Mouse (Mus musculus): ENCODE measurements around the gene Gpx5. TPM values are rescaled to one million over a fixed set of nuclear protein-coding genes. Genes with fewer than 3 reads are reported as not detected.

Gpx5 gene
- not detected in 2 replicates for polyA plus RNA-seq (2015; fragmentation: Nextera tagmentation; extraction: Ambion mirVana)

GRCm38 (mm10) chr13:21292631-21293030 lies at the start of gene Gpx5:
Gene Gpx5 (minus strand): TSS chr13:21292731.
- Histone ChIP-seq H3K27ac (replicated peaks) (no peak within 1 kb of the TSS), H3K9me3 (replicated peaks) (no peaks in the 10 kb centered on the region), H3K4me3 (replicated peaks) (no peak within 1 kb of the TSS), H3K4me2 (no peak within 1 kb of the TSS), H3K36me3 (replicated peaks) (no peaks in the 10 kb centered on the region), H3K9ac (no peak within 1 kb of the TSS), H3K27me3 (peaks cover 3% of the 10 kb centered on the region; the same call in 1 of the 2 replicates), H3K4me1 (replicated peaks) (no peaks in the 10 kb centered on the region)
- 64% methylated on average over 6 of the region's 6 CpGs for WGBS (ENCODE audit: insufficient replicate concordance)
- no peak for ATAC-seq (ENCODE audit: insufficient read depth)

GRCm38 (mm10) chr13:21327424-21327823 lies 34.9 kb upstream of the Gpx5 start:
- Histone ChIP-seq H3K9me3 (replicated peaks) (no peaks in the 10 kb centered on the region), H3K4me3 (replicated peaks) (peak overlapping the region; percentile 49), H3K27me3 (peaks cover 34% of the 10 kb centered on the region), H3K4me2 (peak overlapping the region; percentile 60), H3K27ac (replicated peaks) (no peak overlapping the region), H3K4me1 (replicated peaks) (peaks cover 13% of the 10 kb centered on the region), H3K36me3 (replicated peaks) (no peaks in the 10 kb centered on the region), H3K9ac (no peak overlapping the region)
- ATAC-seq (ENCODE audit: insufficient read depth) = no peak
- 2% methylated on average over 9 of the region's 9 CpGs for WGBS (ENCODE audit: insufficient replicate concordance)

GRCm38 (mm10) chr13:21326657-21327211 lies 34.2 kb upstream of the Gpx5 start:
- peak overlapping the region; percentile 60 for H3K4me2 ChIP-seq
- peaks cover 40% of the 10 kb centered on the region for H3K27me3 ChIP-seq
- peak overlapping the region; percentile 21; the same call in 1 of the 2 replicates for H3K9ac ChIP-seq
- peaks cover 16% of the 10 kb centered on the region for H3K4me1 ChIP-seq (replicated peaks)
- peak; percentile 63 for ATAC-seq (ENCODE audit: insufficient read depth)
- H3K27ac ChIP-seq (replicated peaks) = no peak overlapping the region
- H3K4me3 ChIP-seq (replicated peaks) = peak overlapping the region; percentile 49
- under 1% methylated on average over 24 of the region's 24 CpGs for WGBS (ENCODE audit: insufficient replicate concordance)
- H3K36me3 ChIP-seq (replicated peaks) = no peaks in the 10 kb centered on the region
- H3K9me3 ChIP-seq (replicated peaks) = no peaks in the 10 kb centered on the region

GRCm38 (mm10) chr13:21326191-21326590 lies 33.7 kb upstream of the Gpx5 start:
- peaks cover 45% of the 10 kb centered on the region for H3K27me3 ChIP-seq
- peak; percentile 25; the same call in 1 of the 2 replicates for ATAC-seq (ENCODE audit: insufficient read depth)
- H3K9me3 ChIP-seq (replicated peaks) = no peaks in the 10 kb centered on the region
- peak overlapping the region; percentile 49; the same call in 1 of the 2 replicates for H3K4me3 ChIP-seq (replicated peaks)
- no peak overlapping the region for H3K9ac ChIP-seq
- peak overlapping the region; percentile 60 for H3K4me2 ChIP-seq
- peaks cover 16% of the 10 kb centered on the region for H3K4me1 ChIP-seq (replicated peaks)
- under 1% methylated on average over 4 of the region's 4 CpGs for whole genome bisulfite sequencing (ENCODE audit: insufficient replicate concordance)
- no peaks in the 10 kb centered on the region for H3K36me3 ChIP-seq (replicated peaks)
- H3K27ac ChIP-seq (replicated peaks) = no peak overlapping the region

- 44% methylated on average over 6 of the region's 6 CpGs for WGBS (ENCODE audit: insufficient replicate concordance)
- no peak for ATAC-seq (ENCODE audit: insufficient read depth)
- Histone ChIP-seq H3K4me1 (replicated peaks) (peaks cover 16% of the 10 kb centered on the region), H3K9ac (no peak overlapping the region), H3K4me2 (peak overlapping the region; percentile 52; the same call in 1 of the 2 replicates), H3K27ac (replicated peaks) (no peak overlapping the region), H3K9me3 (replicated peaks) (no peaks in the 10 kb centered on the region), H3K27me3 (peaks cover 43% of the 10 kb centered on the region), H3K36me3 (replicated peaks) (no peaks in the 10 kb centered on the region), H3K4me3 (replicated peaks) (no peak overlapping the region)
These were observed 30.9 kb upstream of the Gpx5 start for GRCm38 (mm10) chr13:21323405-21323804.

GRCm38 (mm10) chr13:21322509-21323375 lies 30.2 kb upstream of the Gpx5 start:
- Histone ChIP-seq H3K4me2 (peak overlapping the region; percentile 52), H3K27me3 (peaks cover 43% of the 10 kb centered on the region), H3K4me3 (replicated peaks) (peak overlapping the region; percentile 27), H3K27ac (replicated peaks) (no peak overlapping the region), H3K9ac (no peak overlapping the region), H3K36me3 (replicated peaks) (no peaks in the 10 kb centered on the region), H3K9me3 (replicated peaks) (no peaks in the 10 kb centered on the region), H3K4me1 (replicated peaks) (peaks cover 16% of the 10 kb centered on the region)
- no peak for ATAC-seq (ENCODE audit: insufficient read depth)
- 11% methylated on average over 18 of the region's 18 CpGs for WGBS (ENCODE audit: insufficient replicate concordance)

DNA sequence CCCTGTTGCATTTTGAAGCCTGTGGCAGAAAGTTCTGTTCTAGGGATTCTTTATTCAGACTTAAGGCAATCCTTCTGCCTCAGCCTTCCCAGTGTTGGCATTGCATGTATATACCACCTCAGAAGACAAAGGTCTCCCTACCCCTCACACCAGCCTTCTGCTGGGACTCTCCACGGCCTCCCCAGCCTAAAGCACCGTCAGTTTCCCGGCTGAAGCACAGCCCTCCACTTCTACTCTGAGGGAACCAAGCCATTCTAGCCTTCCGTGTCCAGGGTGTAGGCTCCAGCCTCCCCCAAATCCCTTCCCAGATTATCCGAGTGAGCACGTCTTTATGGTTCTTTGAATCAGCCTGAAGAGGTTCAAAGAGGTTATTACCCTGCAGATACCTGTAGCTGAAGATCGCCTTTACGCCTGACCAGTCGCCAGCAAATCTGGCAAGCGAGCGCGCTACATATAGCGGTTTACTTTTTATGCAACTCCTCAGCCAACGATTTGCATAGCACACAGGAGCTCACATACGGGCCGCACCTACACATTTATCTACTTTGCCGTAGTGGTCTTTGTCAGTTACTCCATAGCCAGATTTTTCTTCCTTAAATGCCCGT lies 29.5 kb upstream of the Gpx5 start:
- H3K9me3 ChIP-seq (replicated peaks) = no peaks in the 10 kb centered on the region
- H3K27ac ChIP-seq (replicated peaks) = no peak overlapping the region
- H3K9ac ChIP-seq = no peak overlapping the region
- H3K4me3 ChIP-seq (replicated peaks) = peak overlapping the region; percentile 27
- H3K27me3 ChIP-seq = peaks cover 39% of the 10 kb centered on the region
- no peaks in the 10 kb centered on the region for H3K36me3 ChIP-seq (replicated peaks)
- ATAC-seq (ENCODE audit: insufficient read depth) = no peak
- WGBS (ENCODE audit: insufficient replicate concordance) = 4% methylated on average over 18 of the region's 18 CpGs
- peak overlapping the region; percentile 52 for H3K4me2 ChIP-seq
- H3K4me1 ChIP-seq (replicated peaks) = peaks cover 11% of the 10 kb centered on the region

- Histone ChIP-seq H3K9ac (no peak overlapping the region), H3K4me3 (replicated peaks) (no peak overlapping the region), H3K27me3 (peaks cover 39% of the 10 kb centered on the region), H3K4me2 (no peak overlapping the region), H3K9me3 (replicated peaks) (no peaks in the 10 kb centered on the region), H3K4me1 (replicated peaks) (0 out of 2 replicates have a peak, but pooled peaks cover 3% of the 10 kb centered on the region), H3K27ac (replicated peaks) (no peak overlapping the region), H3K36me3 (replicated peaks) (no peaks in the 10 kb centered on the region)
- ATAC-seq (ENCODE audit: insufficient read depth) = no peak
- 34% methylated on average over 3 of the region's 3 CpGs for WGBS (ENCODE audit: insufficient replicate concordance)
These were observed 27.7 kb upstream of the Gpx5 start for GRCm38 (mm10) chr13:21320262-21320661.

GRCm38 (mm10) chr13:21313903-21314302 lies 21.4 kb upstream of the Gpx5 start:
- Histone ChIP-seq H3K4me2 (no peak overlapping the region), H3K4me1 (replicated peaks) (no peaks in the 10 kb centered on the region), H3K9me3 (replicated peaks) (no peaks in the 10 kb centered on the region), H3K27ac (replicated peaks) (no peak overlapping the region), H3K36me3 (replicated peaks) (no peaks in the 10 kb centered on the region), H3K4me3 (replicated peaks) (no peak overlapping the region), H3K27me3 (no peaks in the 10 kb centered on the region), H3K9ac (no peak overlapping the region)
- 54% methylated on average over 4 of the region's 4 CpGs for WGBS (ENCODE audit: insufficient replicate concordance)
- ATAC-seq (ENCODE audit: insufficient read depth) = no peak

- no peaks in the 10 kb centered on the region for H3K9me3 ChIP-seq (replicated peaks)
- no peak overlapping the region for H3K27ac ChIP-seq (replicated peaks)
- no peak for ATAC-seq (ENCODE audit: insufficient read depth)
- H3K4me1 ChIP-seq (replicated peaks) = no peaks in the 10 kb centered on the region
- WGBS (ENCODE audit: insufficient replicate concordance) = 29% methylated on average over 5 of the region's 5 CpGs
- no peak overlapping the region for H3K4me3 ChIP-seq (replicated peaks)
- H3K9ac ChIP-seq = no peak overlapping the region
- no peaks in the 10 kb centered on the region for H3K36me3 ChIP-seq (replicated peaks)
- H3K4me2 ChIP-seq = no peak overlapping the region
- no peaks in the 10 kb centered on the region for H3K27me3 ChIP-seq
These were observed 20.3 kb upstream of the Gpx5 start for GRCm38 (mm10) chr13:21312854-21313253.

- H3K4me3 ChIP-seq (replicated peaks) = no peak within 1 kb of the TSS
- WGBS (ENCODE audit: insufficient replicate concordance) = 31% methylated on average over 3 of the region's 3 CpGs
- no peak within 1 kb of the TSS for H3K4me2 ChIP-seq
- no peaks in the 10 kb centered on the region for H3K9me3 ChIP-seq (replicated peaks)
- no peaks in the 10 kb centered on the region for H3K27me3 ChIP-seq
- H3K36me3 ChIP-seq (replicated peaks) = no peaks in the 10 kb centered on the region
- no peaks in the 10 kb centered on the region for H3K4me1 ChIP-seq (replicated peaks)
- H3K9ac ChIP-seq = no peak within 1 kb of the TSS
- no peak within 1 kb of the TSS for H3K27ac ChIP-seq (replicated peaks)
- ATAC-seq (ENCODE audit: insufficient read depth) = no peak
These were observed 19.4 kb upstream of the Gpx5 start, which contains the start of gene Gpx6 for GRCm38 (mm10) chr13:21311926-21312325. Gene Gpx6 (plus strand): TSS chr13:21312125.

Data from liver, embryonic 15.5 days (tissue).